Mouse (Mus musculus) ES-Bruce4 (cell line): ENCODE measurements around the gene Lyrm1.

Experiments used
- CTCF ChIP-seq: IDR thresholded peaks from one replicate; pipeline ENCODE4 v1.8.1; 2011; ENCODE audit warnings: low read depth, low read length
- EP300 ChIP-seq: IDR thresholded peaks from 2 replicates; pipeline ENCODE4 v1.6.1; 2011; ENCODE audit warnings: low read depth, low read length; ENCODE audit not compliant: insufficient read depth
- POLR2A ChIP-seq: IDR thresholded peaks from one replicate; pipeline ENCODE4 v1.8.1; 2011; ENCODE audit warnings: low read length; ENCODE audit not compliant: insufficient read depth

DNA sequence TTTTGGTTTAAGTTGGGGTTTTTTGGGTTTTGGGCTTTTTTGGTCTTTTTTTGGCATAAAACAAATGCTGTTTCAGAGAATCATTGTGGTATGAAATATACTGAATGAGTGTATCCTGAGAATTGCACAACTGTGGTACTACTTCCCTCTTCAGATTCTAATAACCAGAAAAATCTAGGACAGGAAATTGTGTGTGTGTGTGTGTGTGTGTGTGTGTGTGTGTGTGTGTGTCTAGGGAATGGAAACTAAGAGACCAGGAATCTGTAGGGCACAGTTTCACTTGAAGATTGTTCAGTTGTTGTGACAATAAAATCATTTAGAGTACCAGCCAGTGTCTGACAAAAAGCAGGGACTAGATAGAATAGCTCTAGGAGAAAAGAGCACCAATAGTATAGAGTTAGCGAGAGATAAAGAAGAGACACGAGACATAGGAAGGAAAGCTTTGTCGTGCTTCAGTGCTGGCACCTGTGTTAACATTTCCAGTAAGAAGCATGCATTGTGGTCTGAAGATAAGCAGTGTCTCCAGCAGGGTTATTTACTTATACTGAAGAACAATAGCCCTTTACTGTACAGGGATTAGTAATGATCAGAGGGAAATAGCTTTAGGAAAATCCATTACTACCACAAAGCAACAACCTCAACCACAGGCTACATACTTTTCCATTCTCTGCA lies 3.9 kb downstream of the Lyrm1 start:
- TF ChIP-seq CTCF (no peak), EP300 (no peak), POLR2A (no peak)
